Mouse (Mus musculus): ENCODE data around the gene Ap1g1. TPM values are rescaled to one million over a fixed set of nuclear protein-coding genes. Genes with fewer than 3 reads are reported as not detected.
"Not testable (repeated sequence)": the region's sequence is repeated elsewhere in the genome, so short reads cannot be mapped to it uniquely, and the experiment has no call there.

The Ap1g1 gene
- polyA plus RNA-seq, 1 experiment from 2014 or later: 19.4 TPM

GRCm38 (mm10) chr8:109864798-109865197 lies 86.4 kb downstream of the Ap1g1 start:
- peak overlapping the region; percentile 48 for H3K9ac ChIP-seq (ENCODE audit: low read depth, low read length)
- H3K4me3 ChIP-seq (ENCODE audit: low read depth, low read length): no peak overlapping the region
- no peaks in the 10 kb centered on the region for H3K9me3 ChIP-seq (replicated peaks; ENCODE audit: control insufficient read depth, low read length)
- peak overlapping the region; percentile 60 for H3K4me2 ChIP-seq (ENCODE audit: low read depth, low read length)
- 16% methylated on average over 2 of the region's 2 CpGs for WGBS (ENCODE audit: insufficient replicate concordance)
- no peaks in the 10 kb centered on the region for H3K27me3 ChIP-seq (ENCODE audit: control insufficient read depth, insufficient read depth, low read depth, low read length)
- H3K4me1 ChIP-seq (ENCODE audit: control insufficient read depth, low read depth, low read length): peaks cover 37% of the 10 kb centered on the region
- H3K36me3 ChIP-seq (ENCODE audit: control insufficient read depth, insufficient read depth): peaks cover 25% of the 10 kb centered on the region
- H3K27ac ChIP-seq (ENCODE audit: low read length): peak overlapping the region; percentile 96
- peak; percentile 63 for ATAC-seq (ENCODE audit: low read depth)

- no peaks in the 10 kb centered on the region for H3K27me3 ChIP-seq (ENCODE audit: control insufficient read depth, insufficient read depth, low read depth, low read length)
- WGBS (ENCODE audit: insufficient replicate concordance): 33% methylated on average over 4 of the region's 4 CpGs
- peak overlapping the region; percentile 59 for H3K9ac ChIP-seq (ENCODE audit: low read depth, low read length)
- H3K4me1 ChIP-seq (ENCODE audit: control insufficient read depth, low read depth, low read length): peaks cover 42% of the 10 kb centered on the region
- peak overlapping the region; percentile 96 for H3K27ac ChIP-seq (ENCODE audit: low read length)
- H3K9me3 ChIP-seq (replicated peaks; ENCODE audit: control insufficient read depth, low read length): no peaks in the 10 kb centered on the region
- H3K4me2 ChIP-seq (ENCODE audit: low read depth, low read length): peak overlapping the region; percentile 60
- peak overlapping the region; percentile 41 for H3K4me3 ChIP-seq (ENCODE audit: low read depth, low read length)
- ATAC-seq (ENCODE audit: low read depth): no peak
- peaks cover 18% of the 10 kb centered on the region for H3K36me3 ChIP-seq (ENCODE audit: control insufficient read depth, insufficient read depth)
These were observed 87.2 kb downstream of the Ap1g1 start for GRCm38 (mm10) chr8:109865536-109865935.

GRCm38 (mm10) chr8:109866690-109867089 lies 88.3 kb downstream of the Ap1g1 start:
- H3K27me3 ChIP-seq (ENCODE audit: control insufficient read depth, insufficient read depth, low read depth, low read length): no peaks in the 10 kb centered on the region
- H3K9me3 ChIP-seq (replicated peaks; ENCODE audit: control insufficient read depth, low read length): no peaks in the 10 kb centered on the region
- H3K36me3 ChIP-seq (ENCODE audit: control insufficient read depth, insufficient read depth): peaks cover 8% of the 10 kb centered on the region
- H3K4me3 ChIP-seq (ENCODE audit: low read depth, low read length): peak overlapping the region; percentile 99
- H3K4me2 ChIP-seq (ENCODE audit: low read depth, low read length): peak overlapping the region; percentile 60
- no peak for ATAC-seq (ENCODE audit: low read depth)
- 45% methylated on average over 5 of the region's 5 CpGs for WGBS (ENCODE audit: insufficient replicate concordance)
- H3K4me1 ChIP-seq (ENCODE audit: control insufficient read depth, low read depth, low read length): peaks cover 49% of the 10 kb centered on the region
- H3K9ac ChIP-seq (ENCODE audit: low read depth, low read length): peak overlapping the region; percentile 99
- H3K27ac ChIP-seq (ENCODE audit: low read length): peak overlapping the region; percentile 93

- Histone ChIP-seq H3K4me1 (ENCODE audit: control insufficient read depth, low read depth, low read length) (peaks cover 47% of the 10 kb centered on the region), H3K9ac (ENCODE audit: low read depth, low read length) (peak within 1 kb of the TSS; percentile 99), H3K27me3 (ENCODE audit: control insufficient read depth, insufficient read depth, low read depth, low read length) (no peaks in the 10 kb centered on the region), H3K4me2 (ENCODE audit: low read depth, low read length) (peak within 1 kb of the TSS; percentile 66), H3K9me3 (replicated peaks; ENCODE audit: control insufficient read depth, low read length) (no peaks in the 10 kb centered on the region), H3K36me3 (ENCODE audit: control insufficient read depth, insufficient read depth) (no peaks in the 10 kb centered on the region; the same call in 1 of the 2 replicates), H3K27ac (ENCODE audit: low read length) (peak within 1 kb of the TSS; percentile 94), H3K4me3 (ENCODE audit: low read depth, low read length) (peak within 1 kb of the TSS; percentile 99)
- under 1% methylated on average over 42 of the region's 42 CpGs for WGBS (ENCODE audit: insufficient replicate concordance)
- peak; percentile 87 for ATAC-seq (ENCODE audit: low read depth)
These were observed 89.8 kb downstream of the Ap1g1 start, which contains the start of gene Phlpp2 for GRCm38 (mm10) chr8:109868003-109868679. Gene Phlpp2, plus strand, starts transcription at chr8:109868542.

GRCm38 (mm10) chr8:109868680-109869361 lies 90.5 kb downstream of the Ap1g1 start:
- H3K9me3 ChIP-seq (replicated peaks; ENCODE audit: control insufficient read depth, low read length): no peaks in the 10 kb centered on the region
- no peaks in the 10 kb centered on the region; the same call in 1 of the 2 replicates for H3K36me3 ChIP-seq (ENCODE audit: control insufficient read depth, insufficient read depth)
- under 1% methylated on average over 73 of the region's 78 CpGs for WGBS (ENCODE audit: insufficient replicate concordance)
- peak overlapping the region; percentile 94 for H3K27ac ChIP-seq (ENCODE audit: low read length)
- H3K9ac ChIP-seq (ENCODE audit: low read depth, low read length): peak overlapping the region; percentile 99
- H3K4me2 ChIP-seq (ENCODE audit: low read depth, low read length): peak overlapping the region; percentile 66
- peak overlapping the region; percentile 99 for H3K4me3 ChIP-seq (ENCODE audit: low read depth, low read length)
- H3K4me1 ChIP-seq (ENCODE audit: control insufficient read depth, low read depth, low read length): peaks cover 40% of the 10 kb centered on the region
- ATAC-seq (ENCODE audit: low read depth): peak; percentile 50
- H3K27me3 ChIP-seq (ENCODE audit: control insufficient read depth, insufficient read depth, low read depth, low read length): no peaks in the 10 kb centered on the region

- 15% methylated on average over 1 of the region's 1 CpGs for WGBS (ENCODE audit: insufficient replicate concordance)
- H3K4me2 ChIP-seq (ENCODE audit: low read depth, low read length): peak overlapping the region; percentile 49
- H3K9me3 ChIP-seq (replicated peaks; ENCODE audit: control insufficient read depth, low read length): no peaks in the 10 kb centered on the region
- H3K27ac ChIP-seq (ENCODE audit: low read length): peak overlapping the region; percentile 49; the same call in 1 of the 2 replicates
- H3K4me3 ChIP-seq (ENCODE audit: low read depth, low read length): peak overlapping the region; percentile 45
- H3K36me3 ChIP-seq (ENCODE audit: control insufficient read depth, insufficient read depth): no peaks in the 10 kb centered on the region; the same call in 1 of the 2 replicates
- ATAC-seq (ENCODE audit: low read depth): no peak
- peaks cover 20% of the 10 kb centered on the region for H3K4me1 ChIP-seq (ENCODE audit: control insufficient read depth, low read depth, low read length)
- no peaks in the 10 kb centered on the region for H3K27me3 ChIP-seq (ENCODE audit: control insufficient read depth, insufficient read depth, low read depth, low read length)
- peak overlapping the region; percentile 35; the same call in 1 of the 2 replicates for H3K9ac ChIP-seq (ENCODE audit: low read depth, low read length)
These were observed 92.7 kb downstream of the Ap1g1 start for GRCm38 (mm10) chr8:109871056-109871455.

- not testable (repeated sequence) for H3K27ac ChIP-seq (ENCODE audit: low read length); H3K27me3 ChIP-seq (ENCODE audit: control insufficient read depth, insufficient read depth, low read depth, low read length); H3K9me3 ChIP-seq (replicated peaks; ENCODE audit: control insufficient read depth, low read length); H3K4me3 ChIP-seq (ENCODE audit: low read depth, low read length); H3K9ac ChIP-seq (ENCODE audit: low read depth, low read length); ATAC-seq (ENCODE audit: low read depth); H3K4me2 ChIP-seq (ENCODE audit: low read depth, low read length)
- 91% methylated on average over 3 of the region's 3 CpGs for WGBS (ENCODE audit: insufficient replicate concordance)
- Histone ChIP-seq H3K36me3 (ENCODE audit: control insufficient read depth, insufficient read depth) (peaks cover 21% of the 10 kb centered on the region), H3K4me1 (ENCODE audit: control insufficient read depth, low read depth, low read length) (peaks cover 15% of the 10 kb centered on the region)
These were observed 95.4 kb downstream of the Ap1g1 start for GRCm38 (mm10) chr8:109873800-109874199.

GRCm38 (mm10) chr8:109880012-109880662 lies 101.8 kb downstream of the Ap1g1 start:
- no peak overlapping the region for H3K27ac ChIP-seq (ENCODE audit: low read length)
- no peak overlapping the region for H3K4me2 ChIP-seq (ENCODE audit: low read depth, low read length)
- peaks cover 23% of the 10 kb centered on the region for H3K36me3 ChIP-seq (ENCODE audit: control insufficient read depth, insufficient read depth)
- ATAC-seq (ENCODE audit: low read depth): peak; percentile 21; the same call in 1 of the 2 replicates
- WGBS (ENCODE audit: insufficient replicate concordance): 86% methylated on average over 5 of the region's 5 CpGs
- no peak overlapping the region for H3K9ac ChIP-seq (ENCODE audit: low read depth, low read length)
- no peaks in the 10 kb centered on the region for H3K27me3 ChIP-seq (ENCODE audit: control insufficient read depth, insufficient read depth, low read depth, low read length)
- no peak overlapping the region for H3K4me3 ChIP-seq (ENCODE audit: low read depth, low read length)
- no peaks in the 10 kb centered on the region for H3K4me1 ChIP-seq (ENCODE audit: control insufficient read depth, low read depth, low read length)
- H3K9me3 ChIP-seq (replicated peaks; ENCODE audit: control insufficient read depth, low read length): no peaks in the 10 kb centered on the region
